Mouse (Mus musculus): ENCODE data around the gene Pdlim5. TPM values are rescaled to one million over a fixed set of nuclear protein-coding genes. Genes with fewer than 3 reads are reported as not detected.
"Not testable (repeated sequence)": the region's sequence is repeated elsewhere in the genome, so short reads cannot be mapped to it uniquely, and the experiment has no call there.

Pdlim5 gene
- polyA plus RNA-seq, 1 experiment from 2014 or later, result 240 TPM

DNA sequence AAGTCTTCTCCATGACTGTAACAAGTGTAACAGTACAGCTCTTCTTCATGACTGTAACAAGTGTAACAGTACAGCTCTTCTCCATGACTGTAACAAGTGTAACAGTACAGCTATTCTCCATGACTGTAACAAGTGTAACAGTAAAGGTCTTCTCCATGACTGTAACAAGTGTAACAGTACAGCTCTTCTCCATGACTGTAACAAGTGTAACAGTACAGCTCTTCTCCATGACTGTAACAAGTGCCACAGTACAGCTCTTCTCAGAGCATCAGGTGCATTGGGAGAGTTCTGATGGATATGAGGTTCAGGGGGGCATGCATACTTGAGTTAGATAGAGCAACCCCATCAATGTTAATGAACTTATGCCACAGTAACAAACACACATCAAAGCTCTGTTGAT lies 203.9 kb downstream of the Pdlim5 start:
- not testable (repeated sequence) for H3K27me3 ChIP-seq (ENCODE audit: control insufficient read depth, insufficient read depth, low read length)

More for the DNA sequence above, 203.9 kb downstream of the Pdlim5 start:
- not testable (repeated sequence) for ATAC-seq (replicated peaks; ENCODE audit: insufficient number of reproducible peaks, low FRiP score, low TSS enrichment); H3K9ac ChIP-seq (ENCODE audit: low read depth, low read length); H3K4me3 ChIP-seq (ENCODE audit: low read depth, low read length); H3K27ac ChIP-seq (ENCODE audit: low read depth, low read length); H3K9me3 ChIP-seq (replicated peaks; ENCODE audit: control insufficient read depth, low read length); H3K4me1 ChIP-seq (ENCODE audit: control insufficient read depth, insufficient read depth, low read length); H3K4me2 ChIP-seq; H3K36me3 ChIP-seq (ENCODE audit: control insufficient read depth, insufficient read depth, low read length)

Other genes with a start within 250 kb of the Pdlim5 start
- 1.4 and 2.4 TPM in 2 replicates for gene Bmpr1b, start 226.3 kb downstream of the Pdlim5 start, polyA plus RNA-seq (2014; fragmentation: Nextera tagmentation; extraction: Ambion mirVana)
- not detected in 2 replicates for gene Gbp5, start 98.3 kb upstream of the Pdlim5 start, polyA plus RNA-seq (2014; fragmentation: Nextera tagmentation; extraction: Ambion mirVana)
- 0.94 and 1.1 TPM in 2 replicates for gene Gbp7, start 134.6 kb upstream of the Pdlim5 start, polyA plus RNA-seq (2014; fragmentation: Nextera tagmentation; extraction: Ambion mirVana)
- 0.65 and 0.79 TPM in 2 replicates for gene Gbp3, start 164.3 kb upstream of the Pdlim5 start, polyA plus RNA-seq (2014; fragmentation: Nextera tagmentation; extraction: Ambion mirVana)
- gene Gbp2b, start 199.2 kb upstream of the Pdlim5 start, polyA plus RNA-seq (2014; fragmentation: Nextera tagmentation; extraction: Ambion mirVana), result not detected in 2 replicates
- 0.97 and 1.1 TPM in 2 replicates for gene Gbp2, start 224.9 kb upstream of the Pdlim5 start, polyA plus RNA-seq (2014; fragmentation: Nextera tagmentation; extraction: Ambion mirVana)